Mouse (Mus musculus) lung, adult 2 months (tissue): ENCODE results near the gene Dnase1l2.

Experiments
- CTCF ChIP-seq: fragments of 200-500 bp; IDR thresholded peaks from 2 replicates; pipeline ENCODE4 v1.5.1; 2011; ENCODE audit warnings: mild to moderate bottlenecking, low read length, control low read depth; ENCODE audit not compliant: insufficient read depth
- POLR2A ChIP-seq: fragments of 200-500 bp; IDR thresholded peaks from 2 replicates; pipeline ENCODE4 v1.6.1; 2011; ENCODE audit warnings: low read depth, mild to moderate bottlenecking, control low read depth, low read length, borderline replicate concordance; ENCODE audit errors: extremely low read depth

DNA sequence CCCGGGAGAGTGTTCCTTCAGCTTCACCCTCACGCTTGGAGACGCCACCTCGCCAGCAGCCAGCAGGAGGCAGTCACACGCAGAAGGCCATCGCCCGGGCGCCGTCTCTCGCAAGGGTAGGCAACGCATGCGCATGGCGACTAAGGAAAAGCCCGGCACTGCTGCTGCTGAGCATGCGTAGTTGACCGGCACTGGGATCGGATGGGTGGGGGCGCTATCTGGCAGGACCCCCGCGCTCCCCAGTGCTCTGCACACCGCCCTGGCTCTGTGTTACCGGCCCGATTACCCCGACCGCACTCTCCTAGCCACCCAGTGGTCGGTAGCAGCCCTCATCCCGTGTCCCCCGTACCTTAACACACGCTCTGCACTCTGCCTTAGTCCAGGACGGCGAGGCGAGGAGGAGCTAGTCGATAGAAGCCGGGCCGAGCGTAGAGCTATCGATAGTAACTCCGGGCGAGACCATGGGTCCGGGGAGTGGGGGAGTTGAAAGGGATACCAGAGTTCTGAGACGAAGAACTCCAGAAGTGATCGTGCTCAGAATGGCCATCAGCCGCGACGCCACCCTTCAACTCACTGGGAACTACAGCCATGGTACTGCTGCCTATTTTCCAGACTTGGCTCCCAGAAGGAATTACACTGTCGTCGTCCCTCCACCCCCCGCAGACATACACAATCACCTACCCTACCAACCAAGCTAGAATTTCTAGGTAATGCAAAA lies 35.9 kb upstream of the Dnase1l2 start, which contains the start of gene Mlst8:
- TF ChIP-seq POLR2A, result peak; percentile 84; the same call in 1 of the 2 replicates
- TF ChIP-seq CTCF, result peak; percentile 81
